In the genomic region with DNA sequence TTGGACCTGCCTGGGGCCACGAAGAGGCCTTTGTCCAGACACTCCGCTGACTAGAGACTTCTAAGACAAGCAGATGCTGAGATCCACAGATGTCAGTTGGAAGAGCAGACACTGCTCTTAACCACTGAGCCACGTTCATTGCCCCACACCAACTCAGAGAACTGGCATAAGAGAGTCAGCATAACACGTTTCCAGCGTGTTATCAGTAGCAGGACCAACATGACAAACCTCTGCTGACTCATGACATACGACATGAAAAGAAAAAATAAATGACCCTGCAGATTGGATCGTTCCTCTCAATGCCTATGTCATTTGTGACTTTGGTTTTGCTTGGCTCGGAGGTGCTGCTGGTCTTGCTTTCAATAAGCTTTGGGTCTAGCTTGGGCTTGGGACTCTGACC, we compare ENCODE assay signal across 26 mouse cellular contexts.
"Had no signal": no experiment of that assay in that cellular context is flagged by ENCODE, and none has a peak within 500 bp of the region (broad histone marks: within the 10 kb centered on the region; RNA-seq: fewer than 3 reads in every experiment).

No protein-coding gene starts in this region.

- H3K36me3 ChIP-seq: heart, embryonic 10.5 days; heart, embryonic 12.5 days; hindbrain, embryonic 10.5 days; hindbrain, embryonic 12.5 days; intestine, embryonic 15.5 days; limb, embryonic 10.5 days; limb, embryonic 12.5 days; liver, embryonic 13.5 days; liver, embryonic 15.5 days had no signal

- ATAC-seq: hindbrain, embryonic 16.5 days; inflammation-experienced regulatory T-cells, adult 6 months; intestine, embryonic 15.5 days; intestine, postnatal 0 days had no signal

- H3K4me3 ChIP-seq: heart, embryonic 10.5 days; heart, embryonic 12.5 days; hindbrain, embryonic 10.5 days; hindbrain, embryonic 12.5 days; intestine, embryonic 15.5 days; layer of hippocampus, adult 2 months; left cerebral cortex, adult 2 months; limb, embryonic 10.5 days; limb, embryonic 12.5 days; liver, embryonic 13.5 days; liver, embryonic 15.5 days had no signal

- H3K27ac ChIP-seq: heart, embryonic 10.5 days; hindbrain, embryonic 10.5 days; hindbrain, embryonic 12.5 days; hindbrain, embryonic 14.5 days; intestine, embryonic 15.5 days; layer of hippocampus, adult 2 months; left cerebral cortex, adult 2 months; limb, embryonic 10.5 days; limb, embryonic 12.5 days; liver, embryonic 13.5 days; liver, embryonic 15.5 days had no signal

- H3K27me3 ChIP-seq: hindbrain, embryonic 12.5 days; intestine, embryonic 15.5 days; limb, embryonic 12.5 days had no signal

- H3K4me1 ChIP-seq: heart, embryonic 10.5 days; heart, embryonic 12.5 days; hindbrain, embryonic 10.5 days; liver, embryonic 13.5 days; liver, embryonic 15.5 days had no signal

- H3K9me3 ChIP-seq: heart, embryonic 10.5 days; heart, embryonic 12.5 days; hindbrain, embryonic 10.5 days; hindbrain, embryonic 12.5 days; intestine, embryonic 15.5 days; limb, embryonic 10.5 days; limb, embryonic 12.5 days; liver, embryonic 13.5 days; liver, embryonic 15.5 days had no signal

- DNase-seq: gastrocnemius, postnatal 10 days; gastrocnemius, postnatal 36 days; heart, adult 18-20 months; heart, postnatal 10 days; heart, postnatal 4 days; kidney, adult 18-20 months; kidney, adult 8-10 months; kidney, postnatal 10 days; kidney, postnatal 25 days; kidney, postnatal 4 days; liver; liver, embryonic 13.5 days had no signal
